Mouse (Mus musculus): ENCODE results near the gene Nup54. TPM values are rescaled to one million over a fixed set of nuclear protein-coding genes. Genes with fewer than 3 reads are reported as not detected.

Nup54 gene
- polyA plus RNA-seq, 1 experiment from 2014 or later, result 48.6 TPM

DNA sequence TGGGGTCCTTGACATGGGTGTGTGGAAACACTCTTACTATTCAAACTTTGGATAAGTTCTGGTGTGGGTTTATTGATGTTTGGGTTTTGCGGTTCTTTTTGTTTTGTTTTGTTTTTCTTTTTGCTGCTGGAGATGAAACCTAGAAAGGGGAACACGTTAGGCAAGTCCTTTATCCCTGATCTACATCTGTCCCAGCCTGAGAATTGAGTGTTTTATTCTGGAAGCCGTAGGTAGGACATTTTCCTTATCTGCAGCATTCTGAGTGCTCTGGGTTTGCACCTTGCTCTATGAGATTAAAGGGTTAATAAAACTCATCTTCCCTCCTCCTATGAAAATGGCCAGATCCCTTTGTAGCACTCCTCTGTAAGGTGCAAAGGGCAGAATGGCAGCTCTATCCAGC is 39.3 kb downstream of the Nup54 start:
- ChIA-PET CTCF (interaction anchor here (1.2 to 5.1 kb wide), 4 partner anchors 10 to 86 kb away, joined by 3 to 36 read pairs (median 4); partner anchors contain the start of genes Cxcl9 and Sdad1), POLR2A (no interaction called here)
- DNase-seq (ENCODE audit: low read depth, low spot score) (no peak), ATAC-seq (no peak)
- peaks cover 10% of the 10 kb centered on the region for H3K27me3 ChIP-seq
- in situ Hi-C loops (cut with MboI; ENCODE audit: low pct_unique_long_range_greater_than_20kb), result no loop called here
- no peak for TF ChIP-seq CTCF (IDR thresholded peaks at IDR 0.05)

DNA sequence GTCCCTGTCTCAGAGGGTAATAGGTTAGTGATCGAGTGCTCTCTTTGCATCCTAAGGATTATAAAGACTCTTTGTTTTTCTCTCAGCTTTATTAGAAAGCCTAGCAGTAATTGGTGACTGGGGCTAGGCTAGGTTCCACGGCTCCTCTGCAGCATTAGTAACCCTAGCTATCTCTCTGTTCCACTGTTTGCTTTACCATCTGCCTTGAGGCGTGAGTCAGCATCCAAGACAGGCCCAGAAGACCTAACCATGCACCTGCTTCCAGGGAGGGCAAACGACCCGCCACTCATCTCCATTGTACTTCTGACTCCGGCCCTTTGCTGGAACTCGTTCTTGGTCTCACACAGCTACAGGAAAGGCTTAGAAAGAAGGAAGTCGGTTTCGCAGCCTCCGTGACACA is 41.2 kb downstream of the Nup54 start:
- no peak for DNase-seq (ENCODE audit: low read depth, low spot score)
- ChIA-PET POLR2A (no interaction called here), CTCF (interaction anchor here (0.7 to 5.1 kb wide), 4 partner anchors 9 to 81 kb away, joined by 3 to 36 read pairs (median 6); no protein-coding TSS in a partner anchor)
- no peak for ATAC-seq
- TF ChIP-seq CTCF (IDR thresholded peaks at IDR 0.05), result no peak
- in situ Hi-C loops (cut with MboI; ENCODE audit: low pct_unique_long_range_greater_than_20kb), result no loop called here
- peaks cover 21% of the 10 kb centered on the region for H3K27me3 ChIP-seq

DNA sequence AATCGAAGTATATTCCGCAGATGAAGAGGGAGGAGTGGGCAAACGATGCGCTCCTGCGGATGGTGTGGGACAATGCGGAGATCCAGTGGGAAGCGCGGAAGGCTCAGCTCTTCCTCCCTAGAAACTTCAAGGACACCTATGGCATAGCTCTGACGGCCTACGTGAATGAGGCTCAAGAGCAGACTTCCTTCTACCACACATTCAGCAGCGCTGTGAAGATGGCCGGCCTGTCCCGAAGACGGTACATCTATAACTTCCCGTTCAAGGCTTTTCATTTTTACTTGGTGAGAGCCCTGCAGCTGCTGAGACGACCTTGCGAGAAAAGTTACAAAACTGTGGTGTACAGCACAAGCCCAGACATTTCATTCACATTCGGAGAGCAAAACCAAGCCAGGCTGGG is 42.5 kb downstream of the Nup54 start:
- in situ Hi-C loops (cut with MboI; ENCODE audit: low pct_unique_long_range_greater_than_20kb), result no loop called here
- H3K27me3 ChIP-seq, result peaks cover 29% of the 10 kb centered on the region
- DNase-seq (ENCODE audit: low read depth, low spot score) (no peak), ATAC-seq (no peak)
- CTCF ChIA-PET, result interaction anchor here (1.1 kb wide), 1 partner anchor 9 kb away, joined by 3 read pairs; no protein-coding TSS in a partner anchor
- POLR2A ChIA-PET, result no interaction called here
- TF ChIP-seq CTCF (IDR thresholded peaks at IDR 0.05), result no peak

DNA sequence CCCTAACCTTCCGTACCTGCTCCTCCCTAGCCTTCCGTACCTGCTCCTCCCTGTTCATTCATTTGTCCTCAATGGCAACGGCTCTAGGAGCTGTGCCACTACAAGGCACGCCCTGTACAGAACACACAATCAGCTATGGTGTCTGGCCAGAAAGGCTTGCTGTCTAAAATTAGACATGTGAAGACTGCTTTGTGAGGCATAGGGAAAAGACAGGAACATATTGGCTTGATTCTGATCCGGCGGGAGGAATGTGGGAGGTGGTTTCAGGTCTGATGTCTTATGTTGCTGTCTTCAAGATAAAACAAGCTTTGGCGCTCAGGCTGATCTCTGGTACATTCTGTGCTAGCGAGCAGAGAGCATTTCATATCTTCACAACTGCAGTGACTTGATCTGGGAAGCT is 44.4 kb downstream of the Nup54 start:
- DNase-seq (ENCODE audit: low read depth, low spot score) (no peak), ATAC-seq (no peak)
- CTCF ChIA-PET, result no interaction called here
- in situ Hi-C loops (cut with MboI; ENCODE audit: low pct_unique_long_range_greater_than_20kb), result no loop called here
- no peak for TF ChIP-seq CTCF (IDR thresholded peaks at IDR 0.05)
- POLR2A ChIA-PET, result no interaction called here
- peaks cover 29% of the 10 kb centered on the region for H3K27me3 ChIP-seq

DNA sequence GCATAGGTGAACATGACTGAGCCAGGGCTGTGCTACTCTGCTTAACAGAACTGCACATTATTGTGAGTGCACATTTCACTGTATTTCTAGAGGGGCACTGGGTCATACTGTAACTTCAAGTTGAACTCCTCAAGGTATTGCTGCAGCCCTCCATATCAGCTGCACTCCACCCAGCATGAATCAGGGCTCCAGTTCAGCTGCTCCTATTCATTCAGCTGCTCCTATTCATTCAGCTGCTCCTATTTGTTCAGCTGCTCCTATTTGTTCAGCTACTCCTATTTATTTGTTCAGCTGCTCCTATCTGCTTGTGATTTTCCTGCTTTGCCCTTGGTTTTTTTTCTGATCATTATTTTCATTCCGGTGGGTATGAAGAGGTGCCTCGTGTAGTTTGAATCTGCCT is 45.0 kb downstream of the Nup54 start:
- in situ Hi-C loops (cut with MboI; ENCODE audit: low pct_unique_long_range_greater_than_20kb), result no loop called here
- no peak for TF ChIP-seq CTCF (IDR thresholded peaks at IDR 0.05)
- POLR2A ChIA-PET, result no interaction called here
- CTCF ChIA-PET, result no interaction called here
- ATAC-seq (no peak), DNase-seq (ENCODE audit: low read depth, low spot score) (no peak)
- peaks cover 29% of the 10 kb centered on the region for H3K27me3 ChIP-seq

DNA sequence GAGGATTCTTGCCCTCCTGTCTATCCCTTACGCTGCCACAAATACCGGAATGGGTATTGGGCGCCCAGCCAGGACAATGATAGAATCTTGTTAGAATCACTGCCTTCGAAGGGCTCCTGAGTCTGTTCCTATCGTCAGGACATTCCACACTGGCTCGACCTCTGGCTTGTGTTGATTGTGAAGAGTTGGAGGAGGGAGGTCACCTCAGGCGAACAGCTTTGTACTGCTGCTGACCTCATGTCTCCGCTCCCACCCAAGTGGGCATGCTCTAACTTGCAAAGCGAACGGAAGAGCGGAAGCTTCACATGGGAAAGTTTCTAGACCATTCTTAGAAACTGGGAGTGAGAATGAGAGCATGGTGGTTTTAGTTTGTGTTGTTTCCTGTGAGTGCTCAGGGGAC is 47.6 kb downstream of the Nup54 start:
- peaks cover 26% of the 10 kb centered on the region for H3K27me3 ChIP-seq
- in situ Hi-C loops (cut with MboI; ENCODE audit: low pct_unique_long_range_greater_than_20kb), result no loop called here
- CTCF ChIA-PET, result interaction anchor here (4.0 to 7.4 kb wide), 4 partner anchors 9 to 78 kb away, joined by 15 to 65 read pairs (median 28); partner anchors contain the start of gene Sdad1
- POLR2A ChIA-PET, result no interaction called here
- DNase-seq (ENCODE audit: low read depth, low spot score) (no peak), ATAC-seq (no peak)
- TF ChIP-seq CTCF (IDR thresholded peaks at IDR 0.05), result no peak

DNA sequence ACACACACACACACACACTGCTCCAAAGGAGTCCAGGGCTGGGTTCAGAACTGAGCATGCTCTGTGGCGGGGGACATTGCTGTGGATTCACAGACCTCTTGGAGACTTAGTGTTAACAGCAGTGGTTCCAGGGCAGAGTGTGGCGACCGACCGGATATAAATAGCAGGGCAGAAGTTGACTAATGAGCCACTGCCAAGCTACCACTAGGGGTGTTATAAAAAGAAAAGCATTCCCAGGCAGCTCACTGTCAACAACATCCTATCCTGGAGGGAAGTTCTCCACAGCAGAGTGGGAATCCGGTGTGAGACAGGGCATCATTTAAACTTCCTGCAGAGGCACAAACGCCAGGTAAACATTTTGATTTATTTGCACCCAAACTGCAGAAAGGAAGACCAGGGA is 48.4 kb downstream of the Nup54 start:
- CTCF ChIA-PET, result interaction anchor here (0.9 to 7.4 kb wide), 6 partner anchors 10 to 77 kb away, joined by 3 to 65 read pairs (median 17); partner anchors contain the start of gene Sdad1
- DNase-seq (ENCODE audit: low read depth, low spot score), result no peak
- H3K27me3 ChIP-seq, result peaks cover 24% of the 10 kb centered on the region
- ATAC-seq, result no peak
- POLR2A ChIA-PET, result no interaction called here
- no peak for TF ChIP-seq CTCF (IDR thresholded peaks at IDR 0.05)
- in situ Hi-C loops (cut with MboI; ENCODE audit: low pct_unique_long_range_greater_than_20kb), result no loop called here

DNA sequence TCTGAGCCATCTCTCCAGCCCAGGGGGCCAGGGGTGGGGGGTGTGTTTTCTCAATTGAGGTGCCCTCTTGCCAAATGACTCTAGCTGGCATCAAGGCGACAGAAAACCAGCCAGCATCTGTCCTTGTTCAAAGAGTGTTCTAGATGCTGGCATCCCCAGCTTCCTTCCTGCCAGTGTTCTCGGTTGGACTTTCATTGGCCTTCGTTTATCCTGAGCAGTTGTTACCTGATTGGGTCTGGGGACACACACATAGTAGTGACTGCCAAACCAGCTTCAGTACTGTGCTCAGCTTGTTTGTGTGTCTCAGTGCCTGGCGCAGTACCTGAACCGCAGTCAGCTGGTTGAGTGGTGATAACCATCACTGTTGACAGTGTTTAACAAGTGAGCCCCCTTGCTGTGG is 48.9 kb downstream of the Nup54 start:
- ChIA-PET POLR2A (no interaction called here), CTCF (interaction anchor here (0.9 to 7.4 kb wide), 8 partner anchors 10 to 76 kb away, joined by 3 to 65 read pairs (median 12); partner anchors contain the start of gene Sdad1)
- peaks cover 22% of the 10 kb centered on the region for H3K27me3 ChIP-seq
- in situ Hi-C loops (cut with MboI; ENCODE audit: low pct_unique_long_range_greater_than_20kb), result no loop called here
- DNase-seq (ENCODE audit: low read depth, low spot score) (no peak), ATAC-seq (no peak)
- no peak for TF ChIP-seq CTCF (IDR thresholded peaks at IDR 0.05)

DNA sequence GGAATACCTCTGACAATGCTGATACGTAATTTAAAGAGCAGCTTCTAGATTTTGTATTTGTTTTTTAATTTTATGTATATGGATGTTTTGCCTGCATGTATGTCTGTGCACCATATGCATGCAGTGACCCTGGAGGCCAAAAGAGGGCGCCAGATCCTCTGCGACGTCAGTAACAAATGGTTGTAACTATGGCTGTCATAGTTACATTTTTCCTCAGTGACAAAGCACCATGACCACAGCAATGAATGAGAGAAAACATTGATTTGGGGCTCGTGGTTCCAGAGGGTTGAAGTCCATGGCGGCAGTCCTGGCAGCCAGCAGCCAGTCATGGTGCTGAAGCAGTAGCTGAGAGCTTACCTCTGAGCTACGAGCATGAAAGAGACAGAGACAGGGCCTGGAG is 50.2 kb downstream of the Nup54 start:
- peaks cover 16% of the 10 kb centered on the region for H3K27me3 ChIP-seq
- TF ChIP-seq CTCF (IDR thresholded peaks at IDR 0.05), result peak; percentile 91
- ChIA-PET CTCF (interaction anchor here (0.7 to 7.4 kb wide), 15 partner anchors 10 to 75 kb away, joined by 3 to 65 read pairs (median 5); partner anchors contain the start of gene Sdad1), POLR2A (no interaction called here)
- in situ Hi-C loops (cut with MboI; ENCODE audit: low pct_unique_long_range_greater_than_20kb), result no loop called here
- ATAC-seq (no peak), DNase-seq (ENCODE audit: low read depth, low spot score) (no peak)

DNA sequence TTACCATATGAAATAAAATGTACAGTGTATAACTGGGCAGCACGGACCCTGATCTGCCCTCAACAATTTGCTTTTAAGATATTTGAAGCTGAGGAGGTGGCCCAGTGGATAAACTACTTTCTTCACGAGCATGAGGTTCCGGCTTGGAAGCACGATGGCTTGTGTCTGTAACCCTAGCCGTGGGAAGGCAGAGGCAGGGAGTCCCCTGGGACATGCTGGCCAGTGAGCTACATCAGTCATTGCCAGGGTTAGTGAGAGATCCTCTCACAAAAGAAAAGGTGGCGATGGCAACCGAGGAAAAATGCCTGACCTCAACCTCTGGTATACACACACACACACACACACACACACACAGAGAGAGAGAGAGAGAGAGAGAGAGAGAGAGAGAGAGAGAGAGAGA is 51.3 kb downstream of the Nup54 start:
- TF ChIP-seq CTCF (IDR thresholded peaks at IDR 0.05), result no peak
- in situ Hi-C loops (cut with MboI; ENCODE audit: low pct_unique_long_range_greater_than_20kb), result no loop called here
- ChIA-PET POLR2A (no interaction called here), CTCF (interaction anchor here (0.8 to 7.4 kb wide), 16 partner anchors 9 to 95 kb away, joined by 3 to 65 read pairs (median 5); partner anchors contain the start of gene Sdad1)
- DNase-seq (ENCODE audit: low read depth, low spot score) (no peak), ATAC-seq (no peak)
- peaks cover 7% of the 10 kb centered on the region for H3K27me3 ChIP-seq

DNA sequence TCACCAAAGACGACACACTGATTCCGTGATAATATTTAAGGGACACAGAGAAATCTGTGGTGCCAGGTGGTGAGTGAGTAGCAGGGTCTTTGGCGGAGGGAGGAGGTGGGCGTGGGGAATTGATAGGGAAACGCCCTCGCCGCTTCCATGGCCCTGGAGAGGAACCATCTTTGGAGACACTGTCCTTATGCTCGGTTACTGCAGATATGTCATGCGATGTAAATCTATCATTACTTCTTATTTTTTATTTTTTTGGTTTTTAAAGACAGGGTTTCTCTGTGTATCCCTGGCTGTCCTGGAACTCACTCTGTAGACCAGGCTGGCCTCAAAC is 52.7 kb downstream of the Nup54 start:
- no peak for TF ChIP-seq CTCF (IDR thresholded peaks at IDR 0.05)
- in situ Hi-C loops (cut with MboI; ENCODE audit: low pct_unique_long_range_greater_than_20kb), result no loop called here
- no peaks in the 10 kb centered on the region for H3K27me3 ChIP-seq
- no peak for DNase-seq (ENCODE audit: low read depth, low spot score)
- ChIA-PET POLR2A (interaction anchor here (0.6 to 1.6 kb wide), 2 partner anchors 72 to 1213 kb away, joined by 3 to 5 read pairs; partner anchors contain the start of gene Sdad1), CTCF (interaction anchor here (0.7 to 7.4 kb wide), 19 partner anchors 9 to 86 kb away, joined by 3 to 65 read pairs (median 5); partner anchors contain the start of genes Cxcl10 and Sdad1)
- ATAC-seq, result no peak

All from Patski (cell line).